Mouse (Mus musculus) adrenal gland, postnatal 14 days (tissue): ENCODE data around the gene Eva1c. TPM values are rescaled to one million over a fixed set of nuclear protein-coding genes. Genes with fewer than 3 reads are reported as not detected.
A peak's percentile ranks its signal among the peaks of the same experiment; 100 is the strongest.

Source experiments
- DNase-seq: peaks from one replicate; pipeline ENCODE4 v3.0.0; 2021; ENCODE audit warnings: mixed read lengths
- total RNA-seq: library from RNA; stranded (reverse); gene quantifications from 2 replicates; pipeline ENCODE4 v1.2.3, GENCODE M21; 2021

Eva1c gene
- total RNA-seq, 1 experiment from 2014 or later = 4.3 TPM

DNA sequence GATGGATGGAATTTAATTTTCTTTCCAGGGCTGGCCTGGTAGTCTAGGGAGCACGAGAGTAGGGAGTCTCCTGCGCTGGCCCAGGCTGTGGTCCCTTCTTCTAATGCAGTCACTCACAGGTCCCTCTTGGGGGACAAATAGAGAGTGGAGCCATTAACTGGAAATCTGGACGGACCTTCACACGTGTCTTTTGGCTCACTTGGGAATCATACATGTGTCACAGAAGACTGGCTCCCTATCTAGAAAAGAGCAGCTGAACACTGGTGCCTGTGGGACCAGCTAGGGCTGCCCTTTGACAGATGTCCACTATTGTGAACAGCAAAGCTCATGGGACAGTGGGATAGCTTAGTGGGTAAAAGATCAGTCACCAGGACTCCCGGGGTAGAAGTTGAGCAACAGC, 478 bp upstream of the Eva1c start:
- no peak for DNase-seq

DNA sequence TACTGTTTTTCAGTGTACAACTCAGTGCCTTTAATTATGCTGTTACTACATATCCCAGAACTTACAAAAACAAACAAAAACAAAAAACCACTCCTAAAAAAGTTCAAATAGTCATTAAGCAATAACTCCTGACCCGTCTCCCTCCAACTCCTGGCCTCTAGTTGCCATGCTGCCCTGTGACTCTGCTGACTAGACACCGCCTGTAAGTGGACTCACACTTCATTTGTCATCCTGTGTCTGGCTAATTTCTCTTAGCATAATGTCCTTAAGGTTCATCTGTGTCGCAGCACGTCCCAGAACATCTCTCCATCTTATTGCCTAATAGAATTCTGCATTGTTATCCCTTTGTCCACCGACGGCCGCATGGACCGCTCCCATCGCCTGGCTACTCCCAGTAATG, 979 bp downstream of the Eva1c start:
- DNase-seq = no peak

DNA sequence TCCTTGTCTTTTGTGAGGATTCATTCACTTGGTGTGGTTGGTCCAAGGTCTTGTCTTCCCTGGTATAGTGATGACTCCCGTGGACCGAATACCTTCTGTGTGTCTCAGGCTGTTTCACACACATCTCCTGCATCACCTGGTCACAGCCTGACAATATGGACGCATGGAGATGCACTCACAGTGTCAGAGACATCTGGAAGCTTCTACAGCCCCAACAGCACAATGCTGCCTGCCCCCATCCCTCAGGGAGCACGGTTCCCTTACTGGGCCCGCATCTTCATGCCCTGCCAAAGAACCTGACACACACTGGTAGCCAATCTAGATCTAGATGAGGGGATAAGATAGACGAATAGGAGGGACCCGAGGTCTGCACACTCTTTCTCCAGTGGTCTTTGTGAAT, 2.6 kb downstream of the Eva1c start:
- no peak for DNase-seq

DNA sequence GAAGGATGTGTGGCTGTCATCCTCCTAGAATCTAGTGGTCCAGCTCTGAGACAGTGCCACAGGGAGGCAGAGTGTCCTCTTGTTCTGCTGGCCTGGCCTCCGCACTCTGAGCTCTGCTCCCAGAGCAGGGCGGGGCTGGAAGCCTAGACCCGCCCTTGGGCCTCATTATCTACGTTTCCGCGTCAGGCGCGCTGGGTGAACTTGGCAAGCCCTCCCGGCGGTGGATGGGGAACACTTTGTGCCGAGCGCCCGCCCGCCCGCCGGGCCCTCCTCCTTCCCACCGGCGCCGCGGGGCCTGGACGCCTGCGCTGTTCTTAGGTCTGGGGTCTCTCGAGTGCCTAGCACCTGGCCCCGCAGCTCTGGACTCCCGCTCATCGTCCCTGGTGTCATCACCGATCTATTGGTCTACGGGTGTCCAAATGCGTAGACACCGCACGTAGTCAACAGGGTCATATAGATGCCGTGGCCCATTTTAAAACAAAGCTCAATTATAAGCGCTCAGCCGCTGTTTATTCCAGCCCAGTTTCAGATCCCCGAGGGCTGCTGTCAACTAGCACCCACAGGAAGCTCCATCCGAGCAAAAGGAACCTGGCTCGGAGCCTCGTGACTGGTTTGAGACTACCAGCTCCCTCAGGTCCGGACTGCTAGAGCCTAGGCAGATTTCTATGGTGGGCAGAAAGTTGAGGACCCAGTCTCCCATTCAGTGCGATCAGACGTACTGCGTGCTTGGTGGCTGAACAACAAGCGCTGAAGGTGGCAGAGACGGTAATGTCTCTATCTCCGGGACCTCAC, 3.6 kb downstream of the Eva1c start:
- peak; percentile 95 for DNase-seq

DNA sequence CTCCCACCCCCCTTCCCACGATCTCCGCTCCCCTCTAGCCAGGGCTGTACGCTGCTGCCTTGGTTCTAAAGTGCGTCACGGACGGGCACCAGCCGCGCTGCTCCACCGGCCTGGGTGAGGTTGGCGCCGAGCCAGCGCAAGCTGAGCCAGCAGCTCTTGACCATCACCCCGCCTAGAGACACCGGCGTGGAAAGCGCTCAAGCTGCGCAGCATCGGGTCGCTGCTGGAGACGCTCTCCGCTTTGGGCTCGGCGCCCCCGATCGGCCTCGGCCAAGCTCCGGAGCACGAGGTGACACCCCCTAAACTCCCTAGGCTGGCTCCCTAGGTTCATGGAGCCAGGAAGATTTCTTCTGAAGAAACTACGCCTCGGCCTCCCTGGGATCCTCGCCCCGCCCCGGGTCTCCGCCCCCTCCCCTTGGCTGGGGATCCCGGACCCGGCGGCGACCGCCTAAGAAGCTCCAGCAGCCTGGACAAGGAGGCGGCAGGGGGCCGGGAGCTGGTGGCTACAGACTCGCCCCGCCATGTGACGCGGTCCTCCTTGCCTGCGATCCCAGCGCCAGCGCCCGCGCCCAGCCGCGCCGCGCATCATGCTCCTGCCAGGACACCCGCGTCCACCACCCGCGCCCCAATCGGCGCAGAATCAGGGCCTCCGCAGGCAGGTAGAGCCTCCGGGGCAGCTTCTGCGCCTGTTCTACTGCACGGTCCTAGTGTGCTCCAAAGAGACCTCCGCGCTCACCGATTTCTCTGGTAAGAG, 4.3 kb downstream of the Eva1c start:
- DNase-seq = peak; percentile 92

DNA sequence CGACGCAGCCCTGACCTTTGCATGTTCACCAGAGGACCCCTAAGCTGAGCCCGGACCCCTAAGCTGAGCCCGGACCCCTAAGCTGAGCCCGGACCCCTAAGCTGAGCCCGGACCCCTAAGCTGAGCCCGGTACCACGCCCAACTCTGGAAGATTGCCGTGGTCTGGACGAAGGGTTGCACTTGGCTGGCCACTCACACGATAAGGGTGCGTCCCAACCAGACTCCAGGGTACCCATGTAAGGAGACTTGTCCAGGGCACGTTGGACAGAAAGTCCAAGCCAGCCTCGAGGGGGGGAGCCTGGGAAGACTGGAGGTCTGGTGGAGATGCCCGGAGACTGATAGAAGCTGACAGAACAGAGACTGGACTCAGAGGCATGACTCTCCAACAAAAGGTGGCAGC, 5.2 kb downstream of the Eva1c start:
- no peak for DNase-seq

DNA sequence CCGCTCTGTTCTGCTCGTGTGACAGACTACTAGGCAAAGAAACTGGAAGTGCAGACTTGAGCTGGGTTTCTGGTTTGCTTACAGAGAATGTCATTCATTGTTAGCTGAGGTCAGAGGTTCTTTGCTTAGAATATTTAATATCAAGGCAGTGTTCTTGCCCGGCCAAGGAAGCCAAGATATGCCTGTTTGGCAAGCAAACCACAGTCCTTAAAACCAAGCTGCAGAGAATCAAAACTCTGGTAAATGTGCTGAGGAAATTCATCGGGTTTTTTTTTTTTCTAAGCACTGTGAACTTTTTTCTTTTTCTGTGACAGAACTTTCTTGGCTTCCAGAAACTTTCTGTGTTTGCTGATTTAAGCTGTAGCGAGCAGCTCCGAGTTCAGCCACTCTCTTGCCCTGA, 6.0 kb downstream of the Eva1c start:
- no peak for DNase-seq

DNA sequence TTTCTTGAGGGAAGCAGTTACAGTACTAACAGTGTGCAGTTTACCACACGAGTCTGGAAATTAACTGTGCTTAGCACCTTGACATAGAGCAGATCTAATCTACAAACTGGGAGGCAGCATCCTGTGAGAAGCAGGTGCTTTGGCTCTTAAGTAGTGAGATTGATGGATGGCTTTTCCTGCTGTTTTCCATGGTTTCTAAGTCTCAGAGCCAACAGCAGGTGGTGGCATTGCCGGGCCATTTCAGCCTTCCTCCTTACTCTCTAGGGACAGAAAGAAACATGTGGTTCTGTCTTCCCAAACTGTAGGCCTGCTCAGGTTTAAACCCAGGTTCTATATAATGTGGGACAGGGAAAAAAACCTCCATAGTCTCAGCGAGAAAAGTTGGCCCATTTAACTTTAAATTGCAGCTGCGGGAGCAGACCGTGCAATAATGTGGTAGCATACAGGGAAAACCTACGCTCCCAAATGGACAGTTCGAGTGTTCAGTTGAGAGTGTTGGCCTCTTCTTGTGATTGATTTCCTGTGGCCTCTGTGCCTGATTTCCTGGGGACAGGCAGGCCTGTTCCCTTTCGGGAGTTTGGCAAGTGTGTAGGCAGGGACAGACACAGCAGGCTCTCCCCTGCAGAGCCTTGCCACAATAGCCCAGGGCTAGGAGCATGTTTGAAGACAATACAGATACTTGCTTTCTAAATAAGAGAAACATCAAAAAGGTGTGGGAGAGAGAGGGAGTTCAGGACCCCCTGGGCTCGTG, 6.7 kb downstream of the Eva1c start:
- DNase-seq = no peak

DNA sequence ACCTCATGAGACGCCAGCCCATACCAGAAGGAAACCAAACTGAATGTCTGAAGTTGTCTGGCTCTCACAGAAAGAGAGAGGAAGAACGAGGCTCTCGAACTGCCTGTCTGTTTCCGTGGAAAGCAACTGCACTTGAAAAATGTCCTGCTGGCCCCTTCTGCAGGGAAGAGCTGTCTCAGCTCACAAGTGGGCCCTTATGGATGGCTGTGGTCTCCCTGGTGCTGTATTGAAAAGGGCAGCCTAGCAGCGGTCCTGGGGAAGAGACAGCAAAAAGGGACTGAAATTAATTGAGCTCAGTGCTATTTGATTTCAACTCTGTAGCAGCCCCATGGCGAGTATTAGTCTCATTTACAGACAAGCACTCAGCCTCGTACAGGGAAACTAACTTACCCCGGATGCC, 10.9 kb downstream of the Eva1c start:
- no peak for DNase-seq

DNA sequence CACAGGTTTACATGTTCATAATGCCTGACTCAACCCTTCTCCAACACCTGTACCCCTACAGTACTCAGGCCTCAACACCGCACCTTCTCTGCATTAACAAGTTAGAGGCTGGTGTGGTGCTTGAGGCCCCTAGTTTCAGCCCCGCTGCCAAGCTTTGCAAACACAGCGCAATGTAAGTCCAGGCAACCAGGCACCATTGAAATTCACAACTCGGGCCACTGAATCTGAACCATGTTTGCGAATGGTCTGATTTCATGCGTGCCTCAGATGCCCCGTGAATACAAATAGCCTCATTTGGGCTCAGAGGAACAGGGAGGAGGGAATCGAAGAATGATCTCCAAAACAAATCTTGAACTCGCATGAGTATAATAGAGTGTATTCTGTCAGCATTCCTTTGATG, 15.6 kb downstream of the Eva1c start:
- no peak for DNase-seq

DNA sequence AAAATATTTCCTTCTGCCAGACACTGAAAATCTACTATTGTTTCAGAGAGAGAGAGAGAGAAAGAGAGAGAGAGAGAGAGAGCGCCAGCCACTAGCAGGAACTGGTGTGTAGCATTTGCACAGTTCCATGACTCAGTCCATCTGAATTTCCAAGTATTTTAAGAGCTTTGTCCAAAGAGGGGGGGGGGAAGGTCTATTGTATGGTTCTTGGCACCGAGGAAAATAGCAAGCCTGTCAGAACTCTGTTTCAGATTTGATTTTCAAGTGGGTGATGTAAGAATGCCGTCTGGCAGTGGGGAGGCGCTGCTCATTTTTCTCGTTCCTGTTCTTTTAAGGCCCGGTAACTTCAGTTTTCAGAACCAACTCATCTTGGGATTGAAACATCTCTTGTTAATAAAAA, 18.5 kb downstream of the Eva1c start:
- DNase-seq = no peak

DNA sequence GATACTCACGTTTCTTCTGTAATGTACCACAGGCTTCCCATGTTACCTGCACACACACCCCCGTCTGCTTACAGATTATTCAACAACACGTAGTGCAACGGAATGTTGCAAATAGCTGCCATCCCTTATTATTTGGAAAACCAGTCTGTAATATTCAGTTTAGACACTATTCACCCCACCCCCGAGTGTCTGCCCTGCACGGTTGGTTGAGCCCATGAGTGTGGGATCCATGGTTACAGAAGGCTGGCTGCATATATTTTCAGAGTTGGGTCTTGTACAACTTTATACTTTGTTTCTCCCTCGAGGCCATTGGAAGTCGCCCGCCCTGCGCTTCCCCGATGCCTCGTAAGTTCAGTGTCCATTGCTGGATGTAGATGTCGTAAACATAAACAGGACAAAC, 19.1 kb downstream of the Eva1c start:
- no peak for DNase-seq

DNA sequence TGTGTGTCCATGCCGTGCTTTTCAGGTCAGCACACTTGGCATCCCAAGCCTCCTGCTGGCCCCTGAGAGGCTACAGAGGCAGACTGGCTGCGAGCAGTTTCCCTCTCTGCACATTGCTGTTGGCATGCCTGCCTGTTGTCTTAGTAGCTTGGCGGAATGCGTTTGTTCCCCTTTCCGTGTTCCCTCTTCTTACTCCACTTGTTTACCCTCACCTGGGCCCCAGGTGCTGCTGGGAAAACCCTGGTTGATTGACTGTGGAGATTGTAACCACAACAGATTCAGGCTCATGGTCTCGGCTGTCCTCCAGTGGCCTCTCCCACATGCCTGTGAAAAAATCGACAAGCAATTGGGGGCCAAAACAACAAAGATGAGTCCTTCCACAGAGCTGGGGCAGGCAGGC, 22.2 kb downstream of the Eva1c start:
- no peak for DNase-seq

DNA sequence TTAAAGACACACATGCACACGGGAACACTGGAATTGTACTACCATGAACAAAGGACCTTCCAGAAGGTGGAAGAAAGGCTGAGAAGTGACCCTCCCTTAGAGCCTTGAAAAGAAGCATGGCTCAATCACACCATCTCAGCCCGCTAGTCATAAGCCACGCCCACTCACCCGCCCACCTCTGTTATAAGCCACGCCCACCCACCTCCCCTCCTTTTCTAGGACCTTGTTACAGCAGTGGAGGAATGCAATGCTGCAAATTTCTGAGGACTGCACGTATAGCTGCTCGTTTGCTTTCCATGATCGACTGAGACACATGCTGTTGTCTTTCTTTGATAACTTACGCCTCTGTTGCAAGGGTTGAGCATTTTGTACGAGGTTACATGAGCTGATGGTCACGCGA, 22.7 kb downstream of the Eva1c start:
- DNase-seq = peak; percentile 46

DNA sequence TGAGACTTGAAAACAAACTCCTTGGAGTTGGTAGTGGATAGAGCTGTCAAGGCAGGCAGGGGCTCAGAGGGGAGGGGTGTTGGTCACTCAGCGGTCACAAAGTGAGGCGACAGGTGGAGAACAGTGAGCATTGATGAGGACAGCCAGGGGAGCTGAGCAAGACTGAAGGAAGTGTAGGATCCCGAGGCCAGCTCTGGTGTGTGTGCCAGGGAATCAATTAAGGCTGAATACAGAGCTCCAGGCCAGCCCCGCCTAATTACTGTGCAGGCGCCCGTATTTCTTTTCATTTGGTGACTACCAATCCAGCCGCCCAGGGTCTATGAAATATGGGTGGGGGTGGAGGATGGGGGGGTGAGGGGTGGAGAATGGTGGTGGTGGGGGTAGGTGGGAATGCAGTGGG, 24.4 kb downstream of the Eva1c start:
- DNase-seq = no peak

DNA sequence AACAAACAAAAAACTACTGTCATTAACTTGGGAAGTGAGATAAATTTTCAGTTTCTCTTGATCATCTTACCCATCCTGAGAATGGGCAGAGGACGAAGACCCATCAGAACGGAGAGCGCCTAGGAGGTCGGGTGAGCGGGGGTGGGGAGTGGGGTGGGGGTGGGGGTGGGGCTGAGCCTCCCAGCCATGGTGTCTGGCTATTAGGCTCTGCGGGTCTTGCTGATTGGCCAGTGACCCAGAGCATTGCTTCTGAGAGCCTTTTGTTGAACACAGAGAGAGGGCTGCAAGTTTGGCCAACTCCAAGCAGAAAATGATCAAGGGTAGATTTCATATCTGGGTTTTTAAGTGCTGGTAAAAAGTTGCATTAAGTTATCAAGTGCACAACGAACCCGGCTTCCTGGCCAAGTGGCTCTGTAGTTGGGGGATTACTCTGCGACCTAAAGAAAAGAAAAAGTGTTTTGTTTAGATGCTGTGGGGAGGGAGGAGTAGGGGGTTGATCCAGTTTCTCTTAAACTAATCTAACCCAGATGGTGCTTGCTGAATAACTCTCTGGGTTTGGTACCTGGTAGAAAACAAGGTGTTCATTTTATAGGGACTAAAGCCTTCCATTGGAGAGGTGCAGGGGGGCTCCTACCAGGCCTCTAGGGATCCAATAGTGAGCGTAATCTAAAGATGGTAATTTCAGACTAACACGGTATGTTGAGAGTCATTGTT, 25.3 kb downstream of the Eva1c start:
- no peak for DNase-seq

DNA sequence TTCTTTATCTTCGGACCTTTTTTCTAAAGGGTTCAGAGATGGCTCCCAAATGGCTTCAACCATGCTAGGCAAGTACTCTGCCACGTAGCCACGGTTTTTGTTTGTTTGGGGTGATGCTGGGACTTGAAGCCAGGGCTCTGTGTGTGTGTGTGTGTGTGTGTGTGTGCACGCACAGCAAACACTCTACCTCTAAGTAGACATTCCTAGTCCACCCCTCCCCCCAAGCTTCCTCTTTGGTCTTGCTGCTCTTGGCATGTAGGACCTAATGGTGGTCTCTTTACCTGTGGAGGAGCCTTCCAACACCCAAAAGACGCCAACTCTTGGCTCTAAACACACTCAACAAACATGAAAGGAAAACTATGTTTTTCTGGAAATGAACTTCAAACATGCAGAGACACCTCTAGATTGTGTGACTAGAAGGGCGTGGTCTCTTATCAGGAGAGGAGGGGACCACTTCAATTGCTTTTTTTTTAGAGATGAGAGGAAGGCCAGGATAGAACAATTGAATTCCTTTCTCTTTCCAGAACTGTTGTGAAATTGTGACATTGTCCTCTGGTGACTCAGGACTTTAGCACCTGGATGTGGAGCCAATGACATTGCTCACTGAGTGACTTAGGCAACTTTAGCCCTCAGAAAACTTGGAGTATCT, 30.2 kb downstream of the Eva1c start:
- DNase-seq = no peak

DNA sequence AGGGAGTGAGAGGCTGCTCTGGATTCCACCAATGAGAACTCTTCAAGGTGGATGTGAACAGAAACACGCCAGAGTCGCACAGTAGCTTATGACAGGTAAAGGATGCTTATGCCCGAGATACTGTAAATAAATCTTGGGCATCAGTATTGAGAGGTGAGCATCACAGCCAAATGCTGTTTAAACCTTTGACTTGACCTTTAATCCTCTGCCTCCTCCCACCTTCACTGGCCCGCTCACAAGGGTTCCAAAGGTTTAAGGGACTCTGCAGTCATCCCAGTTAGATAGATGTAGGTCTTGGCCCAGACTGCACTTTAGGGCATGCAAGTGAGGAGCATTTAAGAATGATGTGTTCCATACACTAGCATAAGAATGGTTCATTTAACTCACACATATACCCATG, 31.7 kb downstream of the Eva1c start:
- DNase-seq = no peak

DNA sequence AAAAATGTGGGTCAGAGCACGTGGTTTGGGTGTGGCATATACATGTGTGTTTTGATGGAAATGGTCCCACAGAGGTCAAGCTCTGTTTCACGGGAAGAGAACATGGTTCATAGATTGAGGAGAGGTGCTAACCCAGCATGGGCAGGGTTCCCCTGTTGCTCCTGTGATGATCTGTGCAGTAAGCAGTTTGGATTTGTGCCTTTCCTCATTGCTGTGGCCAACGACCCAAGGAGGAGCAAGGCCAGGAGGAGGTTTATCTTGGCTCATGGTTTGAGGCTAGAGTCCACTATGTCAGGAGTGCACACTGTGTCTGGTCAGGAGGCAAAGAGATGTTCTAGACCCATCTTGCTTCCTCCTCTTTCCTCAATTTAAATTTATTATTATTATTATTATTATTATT, 36.5 kb downstream of the Eva1c start:
- DNase-seq = no peak

DNA sequence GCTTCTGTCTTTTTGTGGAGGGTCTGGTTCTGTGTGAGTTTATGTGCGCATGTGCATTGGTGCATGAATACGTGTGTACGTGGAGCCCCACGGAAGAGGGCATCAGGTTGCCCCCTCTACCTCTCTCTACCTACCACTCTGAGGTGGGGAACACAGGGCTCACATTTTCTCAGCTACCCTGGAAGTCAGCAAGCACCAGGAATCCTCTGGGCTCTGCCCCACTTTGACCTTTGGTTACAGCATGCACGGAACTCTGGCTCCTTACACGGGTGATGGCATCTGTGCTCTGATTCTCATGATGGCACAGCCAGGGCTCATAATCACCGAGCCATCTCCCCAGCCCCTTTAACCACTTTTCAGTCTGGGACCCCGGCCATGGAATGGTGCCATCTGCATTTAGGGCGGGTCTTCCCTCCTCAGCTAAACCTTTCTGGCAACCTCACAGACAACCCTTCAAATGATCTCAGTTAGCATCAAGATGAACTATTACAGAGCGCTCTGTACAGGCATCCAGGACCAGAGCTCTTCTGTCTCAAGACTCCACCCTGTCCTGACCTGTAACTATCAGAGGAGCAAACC, 37.0 kb downstream of the Eva1c start:
- no peak for DNase-seq

DNA sequence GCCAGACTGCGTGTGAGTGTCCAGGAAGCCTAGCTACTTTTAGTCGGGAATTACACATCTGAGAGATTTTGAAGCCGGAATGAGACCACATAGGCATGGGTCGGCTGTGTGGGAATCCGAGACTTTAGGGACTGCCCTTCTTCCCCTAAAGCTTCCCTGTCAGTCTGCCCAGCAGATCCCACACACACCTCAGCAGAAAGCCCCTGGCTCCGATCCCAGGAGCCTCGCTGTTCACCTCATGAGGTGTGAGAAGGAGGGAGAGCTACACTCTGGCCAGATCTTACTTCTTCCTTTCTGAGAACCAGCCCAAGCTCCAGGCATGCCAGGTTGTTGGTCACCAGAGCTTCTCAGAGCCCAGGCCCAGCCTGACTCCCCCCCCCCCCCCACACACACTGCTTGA, 38.2 kb downstream of the Eva1c start:
- no peak for DNase-seq

DNA sequence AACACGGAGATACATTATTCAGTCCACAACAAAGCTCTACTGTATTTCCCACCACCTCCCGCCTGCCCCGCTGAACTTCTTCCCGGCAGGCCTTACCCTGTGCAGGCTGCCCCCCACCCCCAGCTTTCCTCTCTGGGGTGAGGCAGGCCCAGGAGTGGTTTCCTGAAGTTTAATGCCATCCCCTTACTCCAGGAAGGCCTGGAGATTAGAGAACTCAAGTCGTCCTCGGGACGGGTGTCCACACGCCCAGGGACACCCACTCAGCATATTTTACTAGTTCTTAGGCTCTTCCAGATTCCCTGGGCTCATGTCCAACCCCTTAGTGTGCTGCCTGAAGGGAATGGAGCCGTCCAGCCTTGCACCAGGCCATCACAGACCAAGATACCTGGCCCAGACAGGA, 39.1 kb downstream of the Eva1c start:
- no peak for DNase-seq
